Mouse (Mus musculus) heart, postnatal 0 days (tissue): ENCODE measurements around the gene Fxyd4. TPM values are rescaled to one million over a fixed set of nuclear protein-coding genes. Genes with fewer than 3 reads are reported as not detected.
A peak's percentile ranks its signal among the peaks of the same experiment; 100 is the strongest.

Experiments used
- ATAC-seq: fragments of 200-750 bp; cut with Nextera tagmentation; 2 replicates; pipeline ENCODE4 v1.8.0; 2017; ENCODE audit warnings: low read depth, moderate number of reproducible peaks, moderate library complexity; ENCODE audit not compliant: insufficient read depth
- DNase-seq: peaks from one replicate; pipeline ENCODE4 v3.0.0-alpha.2; 2016; ENCODE audit warnings: low spot score
- H3K27ac ChIP-seq: fragments of 300-500 bp; sonication (generic); 2 replicates; pipeline ENCODE4 v1.5.1; 2014; ENCODE audit warnings: low read depth, mild to moderate bottlenecking
- H3K27me3 ChIP-seq: fragments of 300-500 bp; sonication (generic); 2 replicates; pipeline ENCODE4 v1.6.1; 2014; ENCODE audit warnings: low read length, mixed read lengths; ENCODE audit not compliant: control insufficient read depth, insufficient read depth
- H3K36me3 ChIP-seq: fragments of 300-500 bp; sonication (generic); replicated peaks from 2 replicates; pipeline ENCODE4 v1.6.1; 2014; ENCODE audit warnings: low read length, mixed read lengths; ENCODE audit not compliant: control insufficient read depth, insufficient read depth
- H3K4me1 ChIP-seq: fragments of 300-500 bp; sonication (generic); 2 replicates; pipeline ENCODE4 v1.6.1; 2014; ENCODE audit warnings: antibody characterized with exemption; ENCODE audit not compliant: control insufficient read depth, insufficient read depth
- H3K4me2 ChIP-seq: fragments of 300-500 bp; sonication (generic); 2 replicates; pipeline ENCODE4 v1.6.1; 2014; ENCODE audit warnings: low read depth, mild to moderate bottlenecking, low read length, moderate library complexity
- H3K4me3 ChIP-seq: fragments of 300-500 bp; sonication (generic); 2 replicates; pipeline ENCODE4 v1.5.1; 2014; ENCODE audit warnings: low read depth, low read length
- H3K9ac ChIP-seq: fragments of 300-500 bp; sonication (generic); replicated peaks from 2 replicates; pipeline ENCODE4 v1.6.1; 2014; ENCODE audit warnings: low read depth, low read length, mixed read lengths
- H3K9me3 ChIP-seq: fragments of 300-500 bp; sonication (generic); replicated peaks from 2 replicates; pipeline ENCODE4 v1.6.1; 2016; ENCODE audit warnings: low read length; ENCODE audit not compliant: control insufficient read depth
- CTCF ChIP-seq: IDR thresholded peaks from 2 replicates; pipeline ENCODE4 v1.5.1; 2016; ENCODE audit warnings: antibody characterized with exemption, control low read depth, low read depth
- EP300 ChIP-seq: IDR thresholded peaks from 2 replicates; pipeline ENCODE4 v1.6.1; 2016; ENCODE audit warnings: antibody characterized with exemption, low read depth
- WGBS: fragments of 180-500 bp; shearing (Covaris S2); extraction: QIAGEN DNeasy Blood & Tissue Kit; methylation state at CpG from one replicate; pipeline ENCODE4 v1.1.7; 2014; 5-methylcytosine and 5-hydroxymethylcytosine counted together
- polyA plus RNA-seq: library from polyadenylated mRNA; unstranded; fragments of >200 nt; fragmentation: Nextera tagmentation; extraction: Ambion mirVana; gene quantifications from 2 replicates; pipeline ENCODE4 v1.2.1, GENCODE M21; 2015
- total RNA-seq: library from RNA; depleted of rRNA; stranded (reverse); fragments of >200 nt; gene quantifications from 2 replicates; pipeline ENCODE4 v1.2.3, GENCODE M21; 2014; ENCODE audit warnings: low replicate concordance

The Fxyd4 gene
- total and polyA plus RNA-seq, 2 experiments from 2014 or later: 0.55 TPM; not detected in 1

GRCm38 (mm10) chr6:117934301-117934700 lies 3.2 kb downstream of the Fxyd4 start:
- H3K27ac ChIP-seq: no peak overlapping the region
- no peaks in the 10 kb centered on the region for H3K27me3 ChIP-seq
- no peak overlapping the region for H3K4me3 ChIP-seq
- ATAC-seq (no peak), DNase-seq (no peak)
- H3K4me2 ChIP-seq: no peak overlapping the region
- no peak for TF ChIP-seq EP300
- no peak for TF ChIP-seq CTCF
- peaks cover 10% of the 10 kb centered on the region; the same call in 1 of the 2 replicates for H3K36me3 ChIP-seq
- no peaks in the 10 kb centered on the region for H3K9me3 ChIP-seq
- H3K9ac ChIP-seq: no peak overlapping the region
- 92% methylated on average over 6 of the region's 6 CpGs for WGBS
- H3K4me1 ChIP-seq: peaks cover 9% of the 10 kb centered on the region; the same call in 1 of the 2 replicates

GRCm38 (mm10) chr6:117932325-117933051 lies 5.0 kb downstream of the Fxyd4 start:
- no peak overlapping the region for H3K27ac ChIP-seq
- ATAC-seq (peak; percentile 80), DNase-seq (peak; percentile 63)
- H3K9me3 ChIP-seq: no peaks in the 10 kb centered on the region
- peak; percentile 73 for TF ChIP-seq CTCF
- TF ChIP-seq EP300: no peak
- no peak overlapping the region for H3K4me2 ChIP-seq
- WGBS: 38% methylated on average over 11 of the region's 11 CpGs
- no peak overlapping the region for H3K4me3 ChIP-seq
- H3K4me1 ChIP-seq: peaks cover 9% of the 10 kb centered on the region; the same call in 1 of the 2 replicates
- H3K27me3 ChIP-seq: no peaks in the 10 kb centered on the region
- H3K9ac ChIP-seq: no peak overlapping the region; the same call in 1 of the 2 replicates
- peaks cover 18% of the 10 kb centered on the region for H3K36me3 ChIP-seq

DNA sequence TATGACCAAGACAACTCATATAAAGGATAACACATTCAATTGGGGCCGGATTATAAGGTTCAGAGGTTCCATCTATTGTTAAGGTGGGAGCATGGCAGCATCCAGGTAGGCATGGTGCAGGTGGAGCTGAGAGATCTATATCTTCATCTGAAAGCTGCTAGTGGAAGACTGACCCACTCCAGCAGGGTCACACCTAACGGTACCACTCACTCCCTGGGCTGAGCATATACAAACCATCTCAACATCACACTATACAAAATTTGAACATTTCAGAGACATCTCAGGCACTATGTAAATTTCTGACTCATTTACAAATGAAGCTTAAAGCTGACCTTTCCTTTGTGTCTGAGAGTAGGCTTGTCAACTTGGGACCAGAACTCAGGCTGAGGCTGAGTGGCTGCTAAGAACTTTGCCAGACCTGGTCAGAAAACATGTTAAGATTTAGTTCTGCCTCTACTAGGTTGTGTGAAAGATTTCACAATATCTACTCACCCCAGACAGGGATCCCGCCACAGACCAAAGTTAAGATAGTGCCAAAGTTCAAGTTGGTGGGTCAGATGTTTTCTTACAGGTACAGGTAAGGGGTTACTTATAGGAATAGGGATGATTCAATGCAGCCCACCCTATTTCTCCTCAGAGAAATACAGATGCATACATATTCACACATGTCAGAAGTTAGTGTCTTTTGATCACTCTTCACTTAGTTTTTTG lies 7.4 kb downstream of the Fxyd4 start:
- TF ChIP-seq EP300: no peak
- no peak for TF ChIP-seq CTCF
- whole genome bisulfite sequencing: 96% methylated on average over 3 of the region's 3 CpGs

GRCm38 (mm10) chr6:117928746-117929145 lies 8.7 kb downstream of the Fxyd4 start:
- Histone ChIP-seq H3K4me3 (no peak overlapping the region), H3K27ac (peak overlapping the region; percentile 58), H3K9ac (no peak overlapping the region), H3K27me3 (no peaks in the 10 kb centered on the region), H3K4me2 (no peak overlapping the region), H3K9me3 (no peaks in the 10 kb centered on the region), H3K36me3 (peaks cover 28% of the 10 kb centered on the region), H3K4me1 (peaks cover 9% of the 10 kb centered on the region; the same call in 1 of the 2 replicates)
- no peak for DNase-seq
- no peak for TF ChIP-seq CTCF
- TF ChIP-seq EP300: 0 out of 2 replicates have a peak, but pooled peaks have one; percentile 38
- peak; percentile 31; the same call in 1 of the 2 replicates for ATAC-seq
- 35% methylated on average over 5 of the region's 5 CpGs for WGBS

More for the DNA sequence above, 7.4 kb downstream of the Fxyd4 start:
- H3K9ac ChIP-seq: no peak overlapping the region
- ATAC-seq (no peak), DNase-seq (no peak)
- H3K9me3 ChIP-seq: no peaks in the 10 kb centered on the region
- H3K4me2 ChIP-seq: no peak overlapping the region
- peaks cover 9% of the 10 kb centered on the region; the same call in 1 of the 2 replicates for H3K4me1 ChIP-seq
- no peak overlapping the region for H3K27ac ChIP-seq
- H3K36me3 ChIP-seq: peaks cover 28% of the 10 kb centered on the region
- no peaks in the 10 kb centered on the region for H3K27me3 ChIP-seq
- no peak overlapping the region for H3K4me3 ChIP-seq

DNA sequence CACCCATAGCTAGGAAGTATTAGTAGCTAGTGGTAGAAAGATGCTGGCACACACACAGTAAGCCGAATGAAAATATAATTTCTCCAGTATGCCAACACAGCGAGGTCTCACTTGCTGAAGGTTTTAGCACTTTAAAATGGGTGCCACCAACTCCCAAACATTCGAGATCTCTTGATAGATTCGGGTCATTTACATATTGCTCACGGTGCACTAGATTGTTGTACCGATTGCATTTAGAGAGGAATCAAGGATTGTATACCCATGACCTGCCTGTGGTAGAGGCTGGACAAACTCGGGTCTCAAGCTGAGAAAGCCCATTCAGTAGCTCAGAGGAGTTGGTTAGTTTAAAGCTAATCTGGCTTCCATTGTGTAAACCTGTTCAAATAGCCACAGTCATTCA lies 9.5 kb downstream of the Fxyd4 start:
- TF ChIP-seq CTCF (no peak), EP300 (no peak)
- Histone ChIP-seq H3K4me2 (no peak overlapping the region), H3K4me1 (peaks cover 6% of the 10 kb centered on the region; the same call in 1 of the 2 replicates), H3K9me3 (no peaks in the 10 kb centered on the region), H3K27me3 (no peaks in the 10 kb centered on the region), H3K27ac (no peak overlapping the region), H3K36me3 (peaks cover 31% of the 10 kb centered on the region), H3K4me3 (no peak overlapping the region), H3K9ac (no peak overlapping the region)
- ATAC-seq (no peak), DNase-seq (no peak)
- 92% methylated on average over 7 of the region's 7 CpGs for WGBS
